Mouse (Mus musculus): Measurements from ENCODE around the gene Vmn2r87. TPM values are rescaled to one million over a fixed set of nuclear protein-coding genes. Genes with fewer than 3 reads are reported as not detected.

Vmn2r87 gene
- 1.1 TPM for polyA plus RNA-seq (2015; fragmentation: Illumina TruSeq; extraction: RNeasy Lipid Tissue Mini Kit (QIAGEN cat#74804); ENCODE audit: low read depth, low replicate concordance)

GRCm38 (mm10) chr10:130497296-130497695, at the start of gene Vmn2r87:
TSS of gene Vmn2r87 (minus strand) at chr10:130497396.

GRCm38 (mm10) chr10:130455950-130456349, 41.2 kb downstream of the Vmn2r87 start, which contains the start of gene Vmn2r86:
TSS of gene Vmn2r86 (minus strand) at chr10:130456050.

GRCm38 (mm10) chr10:130429603-130430002, 67.6 kb downstream of the Vmn2r87 start, which contains the start of gene Vmn2r85:
TSS of gene Vmn2r85 (minus strand) at chr10:130429703.

Other genes with a start within 250 kb of the Vmn2r87 start
- 0.51 TPM for gene Neurod4, start 217.2 kb downstream of the Vmn2r87 start, polyA plus RNA-seq (2015; fragmentation: Illumina TruSeq; extraction: RNeasy Lipid Tissue Mini Kit (QIAGEN cat#74804); ENCODE audit: low read depth, low replicate concordance)
- not detected for gene Tespa1, start 174.5 kb downstream of the Vmn2r87 start, polyA plus RNA-seq (2015; fragmentation: Illumina TruSeq; extraction: RNeasy Lipid Tissue Mini Kit (QIAGEN cat#74804); ENCODE audit: low read depth, low replicate concordance)
- gene Vmn2r84, start 103.1 kb downstream of the Vmn2r87 start, polyA plus RNA-seq (2015; fragmentation: Illumina TruSeq; extraction: RNeasy Lipid Tissue Mini Kit (QIAGEN cat#74804); ENCODE audit: low read depth, low replicate concordance), result 0.31 TPM
- gene Vmn2r85, start 67.7 kb downstream of the Vmn2r87 start, polyA plus RNA-seq (2015; fragmentation: Illumina TruSeq; extraction: RNeasy Lipid Tissue Mini Kit (QIAGEN cat#74804); ENCODE audit: low read depth, low replicate concordance), result 0.39 TPM
- 0.10 TPM for gene Vmn2r86, start 41.3 kb downstream of the Vmn2r87 start, polyA plus RNA-seq (2015; fragmentation: Illumina TruSeq; extraction: RNeasy Lipid Tissue Mini Kit (QIAGEN cat#74804); ENCODE audit: low read depth, low replicate concordance)